In the genomic region with DNA sequence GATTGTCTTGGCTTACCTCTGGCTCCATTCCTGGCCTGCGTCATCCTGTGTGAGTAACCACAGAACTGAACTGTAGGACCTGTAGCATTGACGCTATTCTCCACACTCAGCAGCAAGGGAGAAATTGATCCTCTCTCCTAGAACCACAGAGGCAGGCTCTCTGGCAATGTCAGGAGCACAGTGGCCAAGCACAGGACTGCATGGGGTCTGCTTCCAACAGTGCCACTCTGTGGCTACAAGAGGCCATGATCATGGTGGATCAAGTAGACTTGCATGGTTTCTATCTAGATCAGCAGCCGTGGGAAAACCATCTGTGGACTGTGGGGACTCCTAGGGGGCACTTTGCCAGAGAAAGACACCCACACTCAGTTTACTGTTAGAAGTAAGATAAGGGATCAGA, we compare ENCODE assay signal across 15 mouse cellular contexts.
DNase-seq lines count a peak whose midpoint lies in the region; ATAC-seq and TF ChIP-seq lines count a peak whose summit lies in the region.
"Had no signal": no experiment of that assay in that cellular context is flagged by ENCODE, and none has a peak within 500 bp of the region (broad histone marks: within the 10 kb centered on the region; RNA-seq: fewer than 3 reads in every experiment).

No protein-coding gene starts in this region.

- WGBS in intestine, postnatal 0 days: 81% methylated on average over 3 of the region's 3 CpGs
- 86% methylated on average over 3 of the region's 3 CpGs for WGBS in intestine, embryonic 15.5 days

- no peaks in the 10 kb centered on the region for H3K9me3 ChIP-seq in intestine, postnatal 0 days (ENCODE audit: control insufficient read depth)
- no peaks in the 10 kb centered on the region for H3K9me3 ChIP-seq in intestine, embryonic 15.5 days
- H3K9me3 ChIP-seq: heart, embryonic 12.5 days; liver, embryonic 12.5 days; lung, embryonic 15.5 days had no signal

- no peaks in the 10 kb centered on the region for H3K4me1 ChIP-seq in intestine, postnatal 0 days (replicated peaks; ENCODE audit: control insufficient read depth, insufficient read depth, low read length)
- H3K4me1 ChIP-seq in intestine, embryonic 15.5 days (replicated peaks): no peaks in the 10 kb centered on the region; the same call in 1 of the 2 replicates
- H3K4me1 ChIP-seq: heart, embryonic 12.5 days; liver, embryonic 12.5 days; lung, embryonic 15.5 days had no signal

- ATAC-seq in CD4-positive, CD25-positive, alpha-beta regulatory T cell, adult 4 months: no peak
- no peak for ATAC-seq in intestine, postnatal 0 days
- no peak for ATAC-seq in intestine, embryonic 15.5 days
- no peak for ATAC-seq in inflammation-experienced regulatory T-cells, adult 6 months
- no peak for ATAC-seq in cerebellum, adult (ENCODE audit: insufficient number of reproducible peaks, low FRiP score, low TSS enrichment)
- ATAC-seq: liver, embryonic 12.5 days had no signal

- no peak overlapping the region for H3K27ac ChIP-seq in intestine, postnatal 0 days (ENCODE audit: low read depth, low read length)
- no peak overlapping the region for H3K27ac ChIP-seq in intestine, embryonic 15.5 days
- H3K27ac ChIP-seq: liver, embryonic 12.5 days; lung, embryonic 15.5 days had no signal

- H3K4me3 ChIP-seq in intestine, postnatal 0 days (ENCODE audit: low read depth, low read length): no peak overlapping the region
- H3K4me3 ChIP-seq in intestine, embryonic 15.5 days (replicated peaks): no peak overlapping the region
- H3K4me3 ChIP-seq: heart, embryonic 12.5 days; liver, embryonic 12.5 days; lung, embryonic 15.5 days had no signal

- peak; percentile 61 for TF ChIP-seq CTCF in intestine, postnatal 0 days (IDR thresholded peaks at IDR 0.05; ENCODE audit: low read depth)

- no peak overlapping the region for H3K9ac ChIP-seq in intestine, postnatal 0 days (ENCODE audit: low read depth, low read length)
- H3K9ac ChIP-seq in intestine, embryonic 15.5 days: no peak overlapping the region
- H3K9ac ChIP-seq: heart, embryonic 12.5 days; liver, embryonic 12.5 days; lung, embryonic 15.5 days had no signal

- DNase-seq in CD4-positive, CD25-positive, alpha-beta regulatory T cell, adult 2 months (ENCODE audit: low read depth, low spot score): peak; percentile 1
- DNase-seq in 416B (ENCODE audit: low read depth): peak; percentile 22
- peak; percentile 6 for DNase-seq in brain, adult 2 months (ENCODE audit: low read depth, low spot score)
- DNase-seq: cerebellum, adult 2 months; gastrocnemius, postnatal 14 days; heart, postnatal 36 days; thymus, postnatal 14 days had no signal

- no peaks in the 10 kb centered on the region for H3K27me3 ChIP-seq in intestine, postnatal 0 days (replicated peaks; ENCODE audit: control insufficient read depth, insufficient read depth, low read length)
- no peaks in the 10 kb centered on the region for H3K27me3 ChIP-seq in intestine, embryonic 15.5 days (replicated peaks)
- H3K27me3 ChIP-seq: heart, embryonic 12.5 days; liver, embryonic 12.5 days; lung, embryonic 15.5 days had no signal

- no peaks in the 10 kb centered on the region for H3K36me3 ChIP-seq in intestine, postnatal 0 days (ENCODE audit: control insufficient read depth, insufficient read depth)
- H3K36me3 ChIP-seq in intestine, embryonic 15.5 days: no peaks in the 10 kb centered on the region
- H3K36me3 ChIP-seq: heart, embryonic 12.5 days; liver, embryonic 12.5 days; lung, embryonic 15.5 days had no signal

- no peak overlapping the region for H3K4me2 ChIP-seq in intestine, postnatal 0 days (replicated peaks; ENCODE audit: low read depth)
- no peak overlapping the region for H3K4me2 ChIP-seq in intestine, embryonic 15.5 days (replicated peaks)
- H3K4me2 ChIP-seq: heart, embryonic 12.5 days; liver, embryonic 12.5 days; lung, embryonic 15.5 days had no signal
